In genomic region chr13:20038463-20038862, GRCm38 (mm10) we compare ENCODE assay signal across 8 mouse cellular contexts. TPM values are rescaled to one million over a fixed set of nuclear protein-coding genes. Genes with fewer than 3 reads are reported as not detected.
DNase-seq lines count a peak whose midpoint lies in the region; TF ChIP-seq lines count a peak whose summit lies in the region.

No protein-coding gene starts in this region.

- WGBS in heart, adult 2 months = 18% methylated on average over 11 of the region's 11 CpGs
- WGBS in heart, embryonic 10.5 days = 27% methylated on average over 11 of the region's 11 CpGs
- WGBS in lung, adult 2 months = 13% methylated on average over 11 of the region's 11 CpGs

- peak; percentile 91 for TF ChIP-seq CTCF in heart, adult 2 months (IDR thresholded peaks at IDR 0.05)
- peak; percentile 45; the same call in 1 of the 2 replicates for TF ChIP-seq CTCF in lung, adult 2 months (IDR thresholded peaks at IDR 0.05; ENCODE audit: insufficient read depth, low read length)

- no peaks in the 10 kb centered on the region for H3K9me3 ChIP-seq in heart, embryonic 10.5 days

- no peaks in the 10 kb centered on the region for H3K4me1 ChIP-seq in heart, adult 2 months (ENCODE audit: control insufficient read depth, insufficient read depth, low read length)
- no peaks in the 10 kb centered on the region for H3K4me1 ChIP-seq in heart, embryonic 10.5 days
- peaks cover 3% of the 10 kb centered on the region for H3K4me1 ChIP-seq in lung, adult 2 months (ENCODE audit: control insufficient read depth, insufficient read depth, low read length)

- peak; percentile 29 to 49 for DNase-seq in heart, adult 2 months
- no peak for DNase-seq in heart, embryonic 10.5 days (ENCODE audit: low spot score)
- peak; percentile 43 for DNase-seq in CD4-positive helper T cell, adult 2 months (ENCODE audit: low read depth, low spot score)
- peak; percentile 22 for DNase-seq in adrenal gland, adult 8-10 months
- DNase-seq in heart, postnatal 10 days = peak; percentile 35 to 38
- DNase-seq in lung, adult 2 months = peak; percentile 22
- DNase-seq in thymus, postnatal 0 days (ENCODE audit: low spot score) = peak; percentile 73
- no peak for DNase-seq in urinary bladder, postnatal 25 days (ENCODE audit: low spot score)

- no peak overlapping the region for H3K4me3 ChIP-seq in heart, adult 2 months
- no peak overlapping the region for H3K4me3 ChIP-seq in heart, embryonic 10.5 days
- no peak overlapping the region for H3K4me3 ChIP-seq in lung, adult 2 months (replicated peaks; ENCODE audit: extremely low read depth, low read depth, low read length)

- intact Hi-C loops in heart, adult 2 months (cut with DNase I) = loop anchor here (1.0 to 5.0 kb wide), 5 partner anchors 52 to 254 kb away; partner anchors contain the start of gene Elmo1
- intact Hi-C loops in heart, postnatal 10 days (cut with DNase I) = loop anchor here (1.0 to 5.0 kb wide), 3 partner anchors 146 to 254 kb away; no protein-coding TSS in a partner anchor

- TF ChIP-seq EP300 in heart, adult 2 months (IDR thresholded peaks at IDR 0.05; ENCODE audit: insufficient read depth, low read depth, low read length) = no peak

- no peak overlapping the region for H3K9ac ChIP-seq in heart, adult 2 months (ENCODE audit: low read depth, low read length)

- H3K79me2 ChIP-seq in heart, adult 2 months (replicated peaks; ENCODE audit: control insufficient read depth, insufficient read depth, low read length) = no peaks in the 10 kb centered on the region

- H3K36me3 ChIP-seq in heart, adult 2 months (ENCODE audit: control insufficient read depth, insufficient read depth, low read length) = no peaks in the 10 kb centered on the region
- no peaks in the 10 kb centered on the region for H3K36me3 ChIP-seq in heart, embryonic 10.5 days

- H3K27me3 ChIP-seq in heart, adult 2 months (ENCODE audit: control insufficient read depth, insufficient read depth, low read length) = no peaks in the 10 kb centered on the region
- H3K27me3 ChIP-seq in heart, embryonic 10.5 days (ENCODE audit: insufficient read depth, poor library complexity, severe bottlenecking) = no peaks in the 10 kb centered on the region

- H3K27ac ChIP-seq in heart, adult 2 months = no peak overlapping the region
- no peak overlapping the region for H3K27ac ChIP-seq in heart, embryonic 10.5 days

- TF ChIP-seq POLR2A in heart, adult 2 months (IDR thresholded peaks at IDR 0.05; ENCODE audit: insufficient read depth, low read depth, low read length) = no peak
- no peak for TF ChIP-seq POLR2A in lung, adult 2 months (IDR thresholded peaks at IDR 0.05; ENCODE audit: borderline replicate concordance, extremely low read depth, low read depth, low read length)

RNA-seq across cellular contexts. Expression of gene Elmo1, which starts 51.9 kb away (rescaled TPM):
- 1 to 10 TPM; 7.1 to 9.1 TPM for total RNA-seq in heart, adult 2 months (2021)
- 7.0 and 11.2 TPM in 2 replicates for polyA plus RNA-seq in heart, adult 2 months (2012; rRNA removed)
- 9.4 and 11.5 TPM in 2 replicates for polyA plus RNA-seq in heart, embryonic 10.5 days (2016; fragmentation: Nextera tagmentation; extraction: Ambion mirVana)
- 10 to 100 TPM; 10.9 to 15.1 (median 13.8) TPM for total RNA-seq in adrenal gland, adult 8-10 months (2022)
- 10 to 100 TPM; 20.2 to 20.4 TPM for total RNA-seq in heart, postnatal 10 days (2021)
- polyA plus RNA-seq in lung, adult 2 months (2012; rRNA removed) = 24.2 and 28.3 TPM in 2 replicates
- polyA plus RNA-seq in thymus, postnatal 0 days (2015; fragmentation: Nextera tagmentation; extraction: Ambion mirVana) = 30.1 and 32.3 TPM in 2 replicates

Comparison
In these comparisons a context has a peak if more than half of its experiments do, and no peak if none do; other contexts are left out.
1. DNase-seq: peak in heart, adult 2 months (2 of 2), CD4-positive helper T cell, adult 2 months (single experiment), adrenal gland, adult 8-10 months (single experiment), heart, postnatal 10 days (2 of 2), lung, adult 2 months (single experiment) and thymus, postnatal 0 days (single experiment); none in heart, embryonic 10.5 days (single experiment) and urinary bladder, postnatal 25 days (single experiment).